Mouse (Mus musculus) spleen, adult 2 months (tissue): Measurements from ENCODE around the gene Ddx47.

ENCODE experiments used
- CTCF ChIP-seq: fragments of 200-500 bp; IDR thresholded peaks from 2 replicates; pipeline ENCODE4 v1.5.1; 2011; ENCODE audit warnings: mild to moderate bottlenecking, inconsistent platforms; ENCODE audit not compliant: insufficient read depth, insufficient read length, insufficient replicate concordance; ENCODE audit errors: extremely low read depth
- POLR2A ChIP-seq: fragments of 200-500 bp; IDR thresholded peaks from 2 replicates; pipeline ENCODE4 v1.6.1; 2011; ENCODE audit warnings: low read depth, low read length, inconsistent platforms

DNA sequence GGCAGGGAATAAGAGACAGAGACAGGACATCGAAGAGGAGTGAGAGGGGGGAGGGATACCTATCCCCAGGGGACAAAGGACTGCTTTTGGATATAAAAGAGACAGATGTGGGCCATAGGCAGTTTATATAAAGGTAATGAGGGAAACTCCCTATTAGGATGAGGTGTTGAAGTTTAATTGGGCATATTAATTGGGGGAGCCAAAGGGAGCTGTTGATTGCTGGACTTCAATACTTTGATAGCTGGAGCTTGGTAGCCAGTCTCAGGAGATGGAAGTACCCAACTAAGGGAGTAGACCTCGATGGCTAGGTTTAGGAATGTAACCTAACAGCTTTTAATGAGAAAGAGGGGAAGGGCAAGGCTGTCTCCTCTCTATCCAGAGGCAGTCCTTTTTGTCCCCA lies 47.5 kb upstream of the Ddx47 start:
- TF ChIP-seq CTCF (no peak), POLR2A (no peak)
